Mouse (Mus musculus) hindbrain, embryonic 14.5 days (tissue): ENCODE results near the gene Rpl37a. TPM values are rescaled to one million over a fixed set of nuclear protein-coding genes. Genes with fewer than 3 reads are reported as not detected.

Source experiments
- ATAC-seq: fragments of 200-750 bp; cut with Nextera tagmentation; 2 replicates; pipeline ENCODE4 v1.8.0; 2017; ENCODE audit warnings: moderate number of reproducible peaks, mild to moderate bottlenecking, moderate TSS enrichment, moderate library complexity; ENCODE audit not compliant: low FRiP score
- DNase-seq: peaks from one replicate; pipeline ENCODE4 v3.0.0-alpha.2; 2015; ENCODE audit warnings: low spot score
- H3K27ac ChIP-seq: fragments of 300-500 bp; sonication (generic); 2 replicates; pipeline ENCODE4 v1.5.1; 2014; ENCODE audit warnings: mild to moderate bottlenecking, moderate library complexity
- H3K27me3 ChIP-seq: fragments of 300-500 bp; sonication (generic); 2 replicates; pipeline ENCODE4 v1.6.1; 2014; ENCODE audit warnings: mild to moderate bottlenecking, low read length, mixed read lengths; ENCODE audit not compliant: control insufficient read depth, insufficient read depth
- H3K36me3 ChIP-seq: fragments of 300-500 bp; sonication (generic); replicated peaks from 2 replicates; pipeline ENCODE4 v1.6.1; 2014; ENCODE audit not compliant: control insufficient read depth, insufficient read depth
- H3K4me1 ChIP-seq: fragments of 300-500 bp; sonication (generic); replicated peaks from 2 replicates; pipeline ENCODE4 v1.6.1; 2014; ENCODE audit warnings: antibody characterized with exemption, low read length, mixed read lengths; ENCODE audit not compliant: control insufficient read depth, insufficient read depth
- H3K4me2 ChIP-seq: fragments of 300-500 bp; sonication (generic); replicated peaks from 2 replicates; pipeline ENCODE4 v1.6.1; 2014; ENCODE audit warnings: mild to moderate bottlenecking, moderate library complexity
- H3K4me3 ChIP-seq: fragments of 300-500 bp; sonication (generic); replicated peaks from 2 replicates; pipeline ENCODE4 v1.5.1; 2014; ENCODE audit warnings: mild to moderate bottlenecking, low read length
- H3K9ac ChIP-seq: fragments of 300-500 bp; sonication (generic); 2 replicates; pipeline ENCODE4 v1.6.1; 2014
- H3K9me3 ChIP-seq: fragments of 300-500 bp; sonication (generic); 2 replicates; pipeline ENCODE4 v1.6.1; 2016; ENCODE audit warnings: low read length; ENCODE audit not compliant: control insufficient read depth
- WGBS: fragments of 180-500 bp; shearing (Covaris S2); extraction: QIAGEN DNeasy Blood & Tissue Kit; methylation state at CpG from one replicate; pipeline ENCODE4 v1.1.7; 2014; 5-methylcytosine and 5-hydroxymethylcytosine counted together
- polyA plus RNA-seq: library from polyadenylated mRNA; unstranded; fragments of >200 nt; fragmentation: Nextera tagmentation; extraction: Ambion mirVana; gene quantifications from 2 replicates; pipeline ENCODE4 v1.2.1, GENCODE M21; 2014

The Rpl37a gene
- 1,010 and 1,289 TPM in 2 replicates for polyA plus RNA-seq

GRCm38 (mm10) chr1:72710753-72711653 lies at the start of gene Rpl37a:
Gene Rpl37a, plus strand, starts transcription at chr1:72711290.
- peak; percentile 98 for DNase-seq
- H3K27me3 ChIP-seq = no peaks in the 10 kb centered on the region
- H3K36me3 ChIP-seq = peaks cover 37% of the 10 kb centered on the region
- no peaks in the 10 kb centered on the region for H3K9me3 ChIP-seq
- H3K4me1 ChIP-seq = peaks cover 14% of the 10 kb centered on the region
- H3K4me2 ChIP-seq = peak within 1 kb of the TSS; percentile 92
- peak within 1 kb of the TSS; percentile 56 for H3K4me3 ChIP-seq
- peak within 1 kb of the TSS; percentile 75 for H3K27ac ChIP-seq
- 4% methylated on average over 68 of the region's 68 CpGs for WGBS
- ATAC-seq = peak; percentile 95
- peak within 1 kb of the TSS; percentile 77 for H3K9ac ChIP-seq

DNA sequence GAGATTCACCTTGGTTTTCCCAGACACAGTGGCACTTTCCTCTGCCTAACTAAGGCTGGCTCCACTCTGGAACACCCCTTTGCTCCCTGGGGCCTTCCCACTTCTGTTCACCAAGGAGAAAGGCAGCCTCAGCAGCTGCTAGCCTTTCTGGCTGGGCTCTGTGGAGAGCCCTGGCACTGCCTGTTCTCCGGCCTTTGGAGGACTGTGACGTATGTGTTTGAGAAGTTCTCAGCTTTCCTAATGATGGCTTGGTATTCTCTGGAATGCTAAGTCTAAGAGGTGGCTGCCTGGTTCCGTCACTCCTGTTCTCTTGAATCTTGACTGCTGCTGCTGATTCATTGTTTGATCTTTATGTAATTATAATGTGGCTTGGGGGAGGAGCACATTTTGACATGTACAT lies 38.0 kb upstream of the Rpl37a start:
- Histone ChIP-seq H3K4me3 (no peak overlapping the region), H3K9me3 (no peaks in the 10 kb centered on the region), H3K4me1 (no peaks in the 10 kb centered on the region), H3K27ac (no peak overlapping the region), H3K27me3 (no peaks in the 10 kb centered on the region), H3K36me3 (no peaks in the 10 kb centered on the region), H3K4me2 (no peak overlapping the region), H3K9ac (no peak overlapping the region)
- no peak for ATAC-seq
- 39% methylated on average over 3 of the region's 3 CpGs for WGBS
- DNase-seq = no peak

GRCm38 (mm10) chr1:72696256-72696655 lies 14.8 kb upstream of the Rpl37a start:
- Histone ChIP-seq H3K9me3 (no peaks in the 10 kb centered on the region), H3K36me3 (no peaks in the 10 kb centered on the region), H3K4me3 (no peak overlapping the region), H3K27ac (no peak overlapping the region), H3K4me2 (no peak overlapping the region), H3K9ac (no peak overlapping the region), H3K4me1 (no peaks in the 10 kb centered on the region), H3K27me3 (no peaks in the 10 kb centered on the region)
- DNase-seq (no peak), ATAC-seq (no peak)
- WGBS = 57% methylated on average over 3 of the region's 3 CpGs

DNA sequence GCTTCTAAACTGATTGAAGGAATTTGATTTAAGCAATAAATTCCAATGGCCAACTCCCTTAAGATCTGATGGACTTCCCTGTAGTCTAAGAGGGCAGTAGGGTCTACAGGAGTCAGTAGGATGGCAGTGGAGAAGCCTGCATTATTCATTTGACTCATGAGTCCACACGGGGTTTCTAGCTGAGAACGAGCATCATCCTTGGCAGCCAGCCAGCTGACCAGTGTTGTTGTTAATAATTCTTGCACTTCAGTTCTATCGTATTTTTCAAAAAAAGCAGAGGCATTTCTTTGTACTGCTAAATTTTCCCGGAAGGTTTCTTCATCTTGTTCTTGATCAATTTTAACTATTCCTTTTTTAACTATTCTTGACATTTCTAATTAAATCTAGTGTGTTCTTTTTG lies 12.4 kb upstream of the Rpl37a start:
- no peak for DNase-seq
- whole genome bisulfite sequencing = 55% methylated on average over 4 of the region's 4 CpGs

GRCm38 (mm10) chr1:72700479-72700878 lies 10.6 kb upstream of the Rpl37a start, which contains the start of gene Ankar:
Gene Ankar, minus strand, starts transcription at chr1:72700579.
- no peak for ATAC-seq

More for the DNA sequence above, 12.4 kb upstream of the Rpl37a start:
- no peak overlapping the region for H3K9ac ChIP-seq
- no peaks in the 10 kb centered on the region for H3K9me3 ChIP-seq
- H3K4me2 ChIP-seq = no peak overlapping the region
- H3K4me3 ChIP-seq = no peak overlapping the region
- H3K36me3 ChIP-seq = no peaks in the 10 kb centered on the region
- no peaks in the 10 kb centered on the region for H3K27me3 ChIP-seq
- no peaks in the 10 kb centered on the region for H3K4me1 ChIP-seq
- no peak overlapping the region for H3K27ac ChIP-seq
- ATAC-seq = no peak

GRCm38 (mm10) chr1:72707525-72707924 lies 3.6 kb upstream of the Rpl37a start:
- ATAC-seq = no peak
- WGBS = 79% methylated on average over 4 of the region's 4 CpGs

More at GRCm38 (mm10) chr1:72700479-72700878, 10.6 kb upstream of the Rpl37a start, which contains the start of gene Ankar:
- no peak within 1 kb of the TSS for H3K4me2 ChIP-seq
- H3K4me1 ChIP-seq = no peaks in the 10 kb centered on the region
- no peak for DNase-seq
- H3K9me3 ChIP-seq = no peaks in the 10 kb centered on the region
- WGBS = 86% methylated on average over 11 of the region's 11 CpGs
- no peak within 1 kb of the TSS for H3K9ac ChIP-seq
- H3K4me3 ChIP-seq = no peak within 1 kb of the TSS
- no peak within 1 kb of the TSS for H3K27ac ChIP-seq
- H3K27me3 ChIP-seq = no peaks in the 10 kb centered on the region
- H3K36me3 ChIP-seq = no peaks in the 10 kb centered on the region

DNA sequence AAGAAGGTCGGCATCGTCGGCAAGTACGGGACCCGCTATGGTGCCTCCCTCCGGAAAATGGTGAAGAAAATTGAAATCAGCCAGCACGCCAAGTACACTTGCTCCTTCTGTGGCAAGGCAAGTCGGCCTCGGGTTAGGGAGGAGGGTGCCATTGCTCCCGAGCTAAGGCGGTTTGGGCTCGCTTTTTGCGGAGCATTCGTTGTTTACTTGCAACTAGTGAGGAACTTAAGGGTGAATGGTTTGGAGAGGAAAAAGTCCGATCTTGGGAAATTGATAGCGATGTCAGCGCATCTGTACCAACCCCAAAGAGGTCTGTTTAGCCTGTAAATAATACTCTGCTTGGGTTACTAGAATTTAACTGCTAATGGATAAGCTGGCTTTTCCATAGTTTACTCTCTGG lies 594 bp downstream of the Rpl37a start:
- peak overlapping the region; percentile 92 for H3K4me2 ChIP-seq
- peak overlapping the region; percentile 56 for H3K4me3 ChIP-seq
- peak overlapping the region; percentile 75; the same call in 1 of the 2 replicates for H3K27ac ChIP-seq
- peaks cover 14% of the 10 kb centered on the region for H3K4me1 ChIP-seq
- DNase-seq (no peak), ATAC-seq (no peak)
- WGBS = under 1% methylated on average over 17 of the region's 17 CpGs
- peak overlapping the region; percentile 77 for H3K9ac ChIP-seq
- H3K36me3 ChIP-seq = peaks cover 42% of the 10 kb centered on the region
- H3K27me3 ChIP-seq = no peaks in the 10 kb centered on the region
- no peaks in the 10 kb centered on the region for H3K9me3 ChIP-seq

More at GRCm38 (mm10) chr1:72707525-72707924, 3.6 kb upstream of the Rpl37a start:
- no peak overlapping the region for H3K9ac ChIP-seq
- H3K4me2 ChIP-seq = no peak overlapping the region
- H3K27ac ChIP-seq = no peak overlapping the region
- H3K9me3 ChIP-seq = no peaks in the 10 kb centered on the region
- H3K4me1 ChIP-seq = peaks cover 7% of the 10 kb centered on the region
- H3K36me3 ChIP-seq = peaks cover 6% of the 10 kb centered on the region; the same call in 1 of the 2 replicates
- DNase-seq = no peak
- no peaks in the 10 kb centered on the region for H3K27me3 ChIP-seq
- H3K4me3 ChIP-seq = no peak overlapping the region

GRCm38 (mm10) chr1:72714547-72714946 lies 3.5 kb downstream of the Rpl37a start:
- H3K4me1 ChIP-seq = peaks cover 14% of the 10 kb centered on the region

GRCm38 (mm10) chr1:72715065-72715464 lies 4.0 kb downstream of the Rpl37a start:
- no peak overlapping the region for H3K4me3 ChIP-seq
- no peak for DNase-seq
- peaks cover 14% of the 10 kb centered on the region for H3K4me1 ChIP-seq
- 93% methylated on average over 1 of the region's 1 CpGs for WGBS
- no peak overlapping the region for H3K27ac ChIP-seq
- no peak overlapping the region for H3K9ac ChIP-seq
- H3K27me3 ChIP-seq = no peaks in the 10 kb centered on the region
- no peaks in the 10 kb centered on the region for H3K9me3 ChIP-seq
- ATAC-seq = no peak
- H3K4me2 ChIP-seq = no peak overlapping the region
- peaks cover 47% of the 10 kb centered on the region for H3K36me3 ChIP-seq

More at GRCm38 (mm10) chr1:72714547-72714946, 3.5 kb downstream of the Rpl37a start:
- Histone ChIP-seq H3K4me2 (no peak overlapping the region), H3K27me3 (no peaks in the 10 kb centered on the region), H3K36me3 (peaks cover 47% of the 10 kb centered on the region), H3K27ac (no peak overlapping the region), H3K9me3 (no peaks in the 10 kb centered on the region), H3K9ac (no peak overlapping the region), H3K4me3 (no peak overlapping the region)
- no peak for DNase-seq
- no peak for ATAC-seq
- 76% methylated on average over 4 of the region's 4 CpGs for WGBS
